Mouse (Mus musculus) heart, adult 18-20 months (tissue): Measurements from ENCODE around the gene Gstz1. TPM values are rescaled to one million over a fixed set of nuclear protein-coding genes. Genes with fewer than 3 reads are reported as not detected.
A peak's percentile ranks its signal among the peaks of the same experiment; 100 is the strongest.
"Not testable (repeated sequence)": the region's sequence is repeated elsewhere in the genome, so short reads cannot be mapped to it uniquely, and the experiment has no call there.

ENCODE experiments used
- DNase-seq, 2 experiments: peaks; one replicate each; pipeline ENCODE4 v3.0.0; 2021 to 2022; ENCODE audit warnings: mixed read lengths in 1 of 2
- total RNA-seq, 2 experiments: library from RNA; stranded (reverse); gene quantifications; 2 replicates each; pipeline ENCODE4 v1.2.3; 2021

Gstz1 gene
- total RNA-seq, 2 experiments from 2014 or later = 47.5 to 50.0 TPM

- no peak for DNase-seq
Observed at GRCm38 (mm10) chr12:87158099-87158498, 11.1 kb downstream of the Gstz1 start.

- no peak for DNase-seq
Observed at GRCm38 (mm10) chr12:87160310-87160709, 13.3 kb downstream of the Gstz1 start.

GRCm38 (mm10) chr12:87160815-87161214 lies 13.8 kb downstream of the Gstz1 start:
- DNase-seq = no peak

GRCm38 (mm10) chr12:87175194-87175946 lies 28.4 kb downstream of the Gstz1 start:
- no peak for DNase-seq

- DNase-seq = no peak
Observed at GRCm38 (mm10) chr12:87177631-87178030, 30.7 kb downstream of the Gstz1 start.

GRCm38 (mm10) chr12:87193008-87193407 lies 46.0 kb downstream of the Gstz1 start:
- DNase-seq = no peak

GRCm38 (mm10) chr12:87195069-87195468 lies 48.1 kb downstream of the Gstz1 start:
- DNase-seq = no peak

- DNase-seq = no peak
Observed at GRCm38 (mm10) chr12:87196310-87196709, 49.3 kb downstream of the Gstz1 start.

- DNase-seq = no peak
Observed at GRCm38 (mm10) chr12:87198792-87199191, 51.8 kb downstream of the Gstz1 start.

- peak; percentile 36 to 54 for DNase-seq
Observed at GRCm38 (mm10) chr12:87199206-87199972, 52.4 kb downstream of the Gstz1 start, which contains the start of gene Samd15. Gene Samd15, plus strand, starts transcription at chr12:87199723.

- DNase-seq = peak; percentile 82 to 83
Observed at GRCm38 (mm10) chr12:87199973-87200586, 53.1 kb downstream of the Gstz1 start, which contains the start of gene Tmed8. Gene Tmed8, minus strand, starts transcription at chr12:87200454.

GRCm38 (mm10) chr12:87201694-87202093 lies 54.7 kb downstream of the Gstz1 start:
- no peak for DNase-seq

GRCm38 (mm10) chr12:87205789-87206188 lies 58.8 kb downstream of the Gstz1 start:
- not testable (repeated sequence) for DNase-seq

GRCm38 (mm10) chr12:87212844-87213606 lies 66.1 kb downstream of the Gstz1 start:
- DNase-seq = no peak

Other genes starting within 250 kb of the Gstz1 start
- gene Cipc, start 200.1 kb upstream of the Gstz1 start, total RNA-seq = 10 to 100 TPM; 37.1 to 40.8 TPM
- gene Zdhhc22, start 156.7 kb upstream of the Gstz1 start, total RNA-seq = not detected
- gene Tmem63c, start 125.8 kb upstream of the Gstz1 start, total RNA-seq = under 1 TPM; 0.08 to 0.12 TPM
- not detected for gene Ngb, start 44.6 kb upstream of the Gstz1 start, total RNA-seq
- gene Pomt2, start 803 bp downstream of the Gstz1 start, total RNA-seq = 1 to 10 TPM; 8.5 to 9.4 TPM
- under 1 TPM; 0.26 to 0.30 TPM for gene Samd15, start 52.6 kb downstream of the Gstz1 start, total RNA-seq
- gene Tmed8, start 53.3 kb downstream of the Gstz1 start, total RNA-seq = 1 to 10 TPM; 6.4 to 6.7 TPM
- gene Noxred1, start 91.6 kb downstream of the Gstz1 start, total RNA-seq = under 1 TPM; 0.46 to 0.69 TPM
- gene Vipas39, start 119.1 kb downstream of the Gstz1 start, total RNA-seq = 10 to 100 TPM; 22.0 to 24.6 TPM
- gene Ahsa1, start 119.3 kb downstream of the Gstz1 start, total RNA-seq = 100 to 1,000 TPM; 155 to 174 TPM
- gene Ism2, start 152.5 kb downstream of the Gstz1 start, total RNA-seq = not detected
- 10 to 100 TPM; 21.1 to 24.1 TPM for gene Sptlc2, start 241.2 kb downstream of the Gstz1 start, total RNA-seq